Mouse (Mus musculus): ENCODE data around the gene Idnk.
"Not testable (repeated sequence)": the region's sequence is repeated elsewhere in the genome, so short reads cannot be mapped to it uniquely, and the experiment has no call there.

Idnk gene

DNA sequence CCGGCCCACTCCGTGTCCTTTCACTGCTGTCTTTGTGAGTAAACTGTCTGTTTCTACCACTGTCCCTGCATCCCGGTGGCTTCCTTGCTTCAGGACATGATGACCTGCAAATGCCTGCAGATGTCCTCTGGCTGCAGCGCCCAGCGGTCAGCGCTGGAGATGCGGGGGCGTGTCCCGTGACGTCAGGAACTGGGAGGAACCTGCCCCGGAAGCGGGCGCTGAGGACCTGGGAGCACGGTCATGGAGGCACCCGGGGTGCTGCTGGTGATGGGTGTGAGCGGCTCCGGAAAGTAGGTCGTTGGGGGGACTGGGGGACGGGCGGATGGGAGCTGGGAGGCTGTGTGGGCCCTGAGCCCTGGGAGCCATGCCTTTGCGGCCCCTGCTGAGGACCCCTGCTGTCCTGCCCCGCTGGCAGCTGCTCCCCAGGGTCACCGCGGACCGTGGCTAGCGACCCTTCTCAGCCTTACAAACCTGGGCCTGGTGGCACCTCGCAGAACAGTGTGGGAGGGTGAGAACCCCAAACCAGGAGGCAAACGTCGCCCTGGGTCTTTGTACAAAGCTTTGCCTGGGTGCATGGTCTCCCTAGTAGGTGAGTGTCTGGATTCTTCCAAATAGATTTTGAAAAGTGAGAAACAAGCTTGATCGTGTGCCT, at the start of gene Idnk:
Idnk (plus strand) TSS at position 203 of the 652 bp plus-strand sequence.
- DNase-seq, result peak; percentile 99

DNA sequence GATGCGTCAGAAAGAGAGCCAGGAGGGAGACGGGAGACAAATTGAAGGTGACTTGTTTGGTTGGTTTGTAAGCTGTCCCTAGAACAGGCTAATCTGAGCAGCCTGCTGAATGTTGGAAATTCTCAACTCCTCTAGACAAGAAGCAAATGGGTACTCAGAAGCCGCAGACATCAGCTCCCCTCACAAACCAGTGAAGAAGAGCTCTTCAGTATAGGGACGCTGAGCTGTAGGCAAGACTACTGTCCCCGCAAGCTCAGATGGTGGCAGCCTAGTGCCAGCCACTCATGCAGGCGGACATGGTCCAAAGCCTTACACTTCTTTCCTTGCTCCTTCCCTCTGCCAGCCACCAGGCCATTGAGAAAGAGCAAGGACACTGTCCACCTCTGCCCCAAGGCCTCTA, 46.1 kb upstream of the Idnk start:
- DNase-seq, result no peak

GRCm38 (mm10) chr13:58112191-58112590, 45.3 kb upstream of the Idnk start:
- DNase-seq, result no peak

- DNase-seq, result peak; percentile 91
These were observed 44.8 kb upstream of the Idnk start for GRCm38 (mm10) chr13:58112601-58113041.

GRCm38 (mm10) chr13:58113061-58113900, 44.2 kb upstream of the Idnk start, which contains the start of gene Klhl3:
Klhl3 (minus strand) TSS chr13:58113592.
- peak; percentile 96 for DNase-seq

DNA sequence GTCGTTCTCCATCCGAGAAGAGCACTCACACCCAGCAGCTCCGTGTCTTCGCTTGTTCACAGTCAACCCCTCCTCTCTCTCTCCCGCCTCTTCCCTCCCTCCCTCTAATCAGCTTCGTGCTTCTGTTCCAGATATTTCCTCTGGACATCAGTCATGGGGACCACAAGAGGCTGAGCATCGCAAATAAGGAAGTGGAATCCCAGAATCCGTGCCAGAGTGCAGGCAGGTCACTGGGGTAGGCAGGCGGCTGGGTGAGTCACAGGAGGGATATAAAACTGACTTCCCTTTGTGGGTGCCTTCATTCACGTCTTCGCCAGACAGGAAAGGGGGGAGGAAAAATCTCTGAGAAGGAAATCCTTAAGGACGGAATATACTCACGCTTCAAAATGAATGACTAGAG, 42.2 kb upstream of the Idnk start:
- peak; percentile 98 for DNase-seq

- DNase-seq, result no peak
These were observed 40.6 kb upstream of the Idnk start for GRCm38 (mm10) chr13:58116801-58117200.

DNA sequence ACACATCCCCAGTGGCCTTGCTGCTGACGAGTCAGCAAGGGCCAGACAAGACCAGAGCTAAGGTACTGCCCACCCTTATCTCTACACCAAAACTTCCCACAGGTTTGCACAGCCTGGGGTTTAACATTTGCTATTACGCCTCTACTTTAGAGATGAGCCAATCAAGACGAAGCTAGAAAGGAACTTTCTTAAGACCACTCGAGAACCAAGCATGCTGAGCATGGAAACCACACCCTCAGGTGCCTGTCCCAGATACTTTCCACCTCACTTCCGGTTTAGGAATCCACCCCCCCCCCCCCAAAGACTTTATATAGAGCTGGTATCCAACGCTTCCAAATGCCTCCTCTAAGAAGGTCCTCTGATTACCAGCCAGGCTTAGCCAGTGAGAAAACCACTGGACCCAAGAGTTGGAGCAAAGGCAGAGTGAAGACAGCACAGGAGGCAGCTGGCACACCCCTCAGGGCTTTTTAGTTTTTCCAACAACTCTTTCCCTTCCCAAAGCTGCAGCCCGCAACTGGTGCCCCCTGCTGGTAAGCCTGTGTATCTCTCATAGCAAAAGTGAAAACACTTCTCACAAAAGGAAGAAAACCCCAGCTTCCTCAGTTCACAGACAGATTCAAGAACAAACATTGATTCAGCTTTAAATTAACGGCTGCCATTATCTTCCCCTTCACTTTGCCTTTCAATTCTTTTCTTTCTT, 40.0 kb upstream of the Idnk start:
- no peak for DNase-seq

GRCm38 (mm10) chr13:58122786-58123297, 34.6 kb upstream of the Idnk start:
- DNase-seq, result peak; percentile 89

GRCm38 (mm10) chr13:58123381-58123780, 34.1 kb upstream of the Idnk start:
- DNase-seq, result no peak

- DNase-seq, result no peak
These were observed 33.2 kb upstream of the Idnk start for GRCm38 (mm10) chr13:58124278-58124677.

GRCm38 (mm10) chr13:58124989-58125388, 32.5 kb upstream of the Idnk start:
- no peak for DNase-seq

DNA sequence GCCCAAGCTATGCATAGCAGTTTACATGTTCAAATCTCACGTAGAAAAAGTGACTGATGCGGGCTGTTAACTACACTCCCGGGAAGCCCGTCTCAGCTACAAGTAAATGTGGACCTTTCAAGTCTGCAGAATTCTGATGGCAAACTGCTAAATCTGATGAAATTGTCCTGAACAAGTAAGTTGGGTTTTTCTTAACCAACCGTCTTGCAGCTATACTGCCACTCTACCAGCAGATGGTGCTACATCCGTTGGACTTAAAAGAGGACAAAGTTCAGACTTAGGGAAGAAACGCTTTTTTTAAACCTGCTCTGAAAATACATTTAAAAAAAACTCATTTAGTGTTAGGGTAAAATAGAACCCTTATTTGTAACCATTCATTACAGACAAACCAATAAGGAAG, 31.3 kb upstream of the Idnk start:
- no peak for DNase-seq

DNA sequence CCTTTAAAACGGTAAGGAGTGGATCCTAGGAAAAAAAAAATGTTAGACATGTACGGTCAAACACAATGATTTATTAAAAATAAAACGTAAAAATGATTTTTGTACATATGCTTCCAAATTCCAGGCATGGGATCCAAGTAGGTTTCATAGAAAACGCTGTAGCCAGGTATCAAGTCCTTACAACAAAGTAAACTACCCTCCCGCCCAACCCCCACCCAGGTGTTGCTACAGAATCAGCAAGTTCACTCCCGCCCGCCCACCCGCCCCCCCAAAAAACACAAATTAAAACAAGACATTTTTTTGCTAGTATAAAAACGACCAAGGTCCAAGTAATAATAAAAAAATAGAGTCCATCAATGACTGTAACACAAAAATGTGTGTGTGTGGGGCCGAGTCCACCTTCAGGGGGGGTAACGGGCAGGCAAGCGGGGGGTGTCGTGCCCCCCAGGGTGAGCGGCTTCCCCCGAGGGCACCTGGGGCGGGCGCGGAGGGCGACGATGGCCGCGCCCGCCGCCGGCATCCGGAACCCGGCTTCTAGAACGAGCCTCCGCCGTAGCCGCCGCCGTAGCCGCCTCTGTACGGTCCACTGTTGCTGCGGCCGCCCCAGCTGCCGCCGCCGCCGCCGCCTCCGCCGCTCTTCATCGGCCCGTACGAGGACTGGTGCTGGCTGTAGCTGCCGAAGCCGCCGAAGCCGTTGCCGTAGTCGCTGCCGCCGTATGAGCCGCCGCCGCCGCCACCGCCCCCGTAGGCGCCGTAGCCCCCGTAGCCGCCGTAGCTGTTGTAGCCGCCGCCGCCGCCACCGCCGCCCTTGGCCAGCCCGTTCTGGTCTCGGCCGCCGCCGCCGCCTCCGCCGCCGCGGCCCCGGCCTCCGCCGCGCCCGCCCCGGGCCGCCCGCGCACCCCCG, 30.3 kb upstream of the Idnk start:
- DNase-seq, result no peak

DNA sequence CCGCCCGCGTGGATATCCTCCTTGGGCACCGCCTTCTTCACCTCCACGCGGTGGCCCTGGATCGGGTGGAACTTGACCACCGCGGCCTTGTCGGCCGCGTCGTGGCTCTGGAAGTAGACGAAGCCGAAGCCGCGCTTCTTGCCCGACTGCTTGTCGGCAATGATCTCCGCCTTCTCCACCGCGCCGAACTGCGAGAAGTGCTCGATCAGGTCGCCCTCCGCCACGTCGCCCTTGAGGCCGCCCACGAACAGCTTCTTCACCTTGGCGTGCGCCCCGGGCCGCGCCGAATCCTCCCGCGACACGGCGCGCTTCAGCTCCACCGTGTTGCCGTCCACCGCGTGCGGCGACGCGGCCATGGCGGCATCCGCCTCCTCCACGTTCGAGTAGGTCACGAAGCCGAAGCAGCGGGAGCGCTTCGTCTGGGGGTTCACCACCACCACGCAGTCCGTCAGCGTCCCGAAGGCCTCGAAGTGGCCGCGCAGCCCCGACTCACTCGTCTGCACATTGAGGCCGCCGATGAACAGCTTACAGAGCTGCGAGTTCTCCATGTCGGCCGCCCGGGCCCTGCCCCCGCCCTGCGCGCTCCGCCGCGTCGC, 29.6 kb upstream of the Idnk start:
- peak; percentile 94 for DNase-seq

DNA sequence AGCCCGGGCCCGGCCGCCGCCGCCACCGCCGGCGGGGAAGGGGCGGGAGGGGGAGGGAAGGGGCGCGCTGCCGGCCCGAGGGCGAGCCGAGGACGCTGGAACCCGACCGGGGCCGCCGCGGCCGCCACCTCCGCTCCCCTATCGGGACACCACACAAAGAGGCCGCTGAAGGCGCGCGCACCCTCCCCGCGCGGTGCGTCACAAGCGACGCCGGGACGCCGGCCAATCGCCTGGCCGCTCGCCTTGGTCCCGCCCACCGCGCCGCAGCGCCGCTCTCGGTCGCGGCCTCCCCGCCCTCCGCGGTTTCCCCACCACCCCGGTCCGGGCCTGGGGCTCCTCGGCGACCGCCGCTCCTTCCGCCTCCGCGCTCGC, 29.1 kb upstream of the Idnk start, which contains the start of gene Hnrnpa0:
Hnrnpa0 (minus strand) TSS at position 161 of the 372 bp plus-strand sequence.
- DNase-seq, result peak; percentile 99

GRCm38 (mm10) chr13:58128768-58129671, 28.4 kb upstream of the Idnk start:
- DNase-seq, result peak; percentile 100

DNA sequence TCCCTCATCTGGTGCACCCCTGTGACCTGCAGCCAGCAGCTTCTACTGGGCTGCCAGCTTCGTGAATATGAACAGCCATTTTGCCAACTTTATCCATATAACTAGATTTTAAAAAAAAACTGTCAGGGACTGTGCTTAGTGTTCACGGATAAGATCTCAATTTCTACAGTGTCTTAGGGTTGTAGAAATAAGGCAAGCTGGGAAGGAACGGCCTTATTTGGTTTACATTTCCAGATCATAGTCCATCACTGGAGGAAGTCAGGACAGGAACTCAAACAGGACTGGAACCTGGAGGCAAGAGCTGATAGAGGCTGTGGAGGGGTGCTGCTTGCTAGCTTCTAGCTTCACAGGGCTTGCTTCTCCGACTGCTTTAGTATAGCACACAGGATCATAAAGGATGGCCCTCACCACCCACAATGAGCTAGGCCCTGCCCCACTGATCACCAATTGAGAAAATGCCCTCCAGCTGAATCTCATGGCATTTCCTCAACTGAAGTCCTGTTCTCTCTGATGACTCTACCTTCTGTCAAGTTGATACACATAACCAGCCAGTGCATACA, 27.7 kb upstream of the Idnk start:
- DNase-seq, result peak; percentile 92

DNA sequence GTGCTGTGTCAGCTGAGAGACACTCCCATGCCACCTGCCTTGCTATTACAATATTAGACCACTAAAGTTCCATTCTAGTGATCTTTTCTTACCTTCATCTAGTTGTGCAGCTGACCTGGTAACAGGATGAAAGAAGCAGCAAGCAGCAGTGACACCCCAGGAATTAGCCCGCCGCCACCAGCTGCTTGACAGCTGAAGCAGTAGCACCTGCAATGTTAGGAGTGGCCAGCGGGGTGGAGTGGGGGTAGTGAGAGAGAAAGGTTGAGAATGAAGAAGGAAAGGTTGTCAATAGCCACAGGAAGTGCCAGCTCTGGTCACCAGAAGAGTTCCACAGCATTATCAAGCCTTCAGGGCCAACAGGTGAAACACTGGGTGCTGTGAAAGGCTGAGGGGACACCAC, 25.8 kb upstream of the Idnk start:
- DNase-seq, result no peak

DNA sequence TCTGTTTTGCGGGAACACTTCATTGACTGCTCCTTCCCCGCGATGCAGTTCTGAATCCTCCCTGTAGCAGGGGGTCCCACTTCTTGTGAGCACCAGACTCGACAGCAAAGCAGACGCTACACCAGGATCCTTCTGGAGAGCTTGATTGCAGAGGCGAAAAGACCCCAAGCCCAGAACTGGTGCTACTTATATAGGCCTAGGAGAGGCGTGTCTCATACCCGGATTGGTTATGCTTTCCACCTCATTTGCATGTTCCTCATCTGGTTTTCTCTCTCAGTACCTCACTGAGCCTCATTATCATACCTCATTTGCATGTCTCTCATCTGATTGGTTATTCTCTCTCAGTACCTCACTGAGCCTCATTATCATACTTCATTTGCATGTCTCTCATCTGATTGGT, 10.8 kb upstream of the Idnk start:
- not testable (repeated sequence) for DNase-seq
